Mouse (Mus musculus): ENCODE measurements around the gene Kbtbd7. TPM values are rescaled to one million over a fixed set of nuclear protein-coding genes. Genes with fewer than 3 reads are reported as not detected.

The Kbtbd7 gene
- polyA plus RNA-seq (2017; shearing (Covaris generic)) = 1.5 TPM

GRCm38 (mm10) chr14:79425979-79426729 lies at the start of gene Kbtbd7:
Kbtbd7 (plus strand) TSS chr14:79426511.

GRCm38 (mm10) chr14:79390265-79390926 lies 35.9 kb upstream of the Kbtbd7 start, which contains the start of gene Naa16:
Naa16 (minus strand) TSS chr14:79390778.

GRCm38 (mm10) chr14:79397321-79398122 lies 28.8 kb upstream of the Kbtbd7 start, which contains the start of gene Mtrf1:
Mtrf1 (plus strand) TSS chr14:79397772.

GRCm38 (mm10) chr14:79451681-79452590 lies 25.6 kb downstream of the Kbtbd7 start, which contains the start of gene Kbtbd6:
Kbtbd6 (plus strand) TSS chr14:79451835.

Other genes starting within 250 kb of the Kbtbd7 start
- gene Zfp957, start 179.1 kb upstream of the Kbtbd7 start, polyA plus RNA-seq (2017; shearing (Covaris generic)) = 0.48 TPM
- gene Rgcc, start 124.9 kb upstream of the Kbtbd7 start, polyA plus RNA-seq (2017; shearing (Covaris generic)) = 161 TPM
- 45.3 TPM for gene Naa16, start 35.7 kb upstream of the Kbtbd7 start, polyA plus RNA-seq (2017; shearing (Covaris generic))
- gene Mtrf1, start 28.7 kb upstream of the Kbtbd7 start, polyA plus RNA-seq (2017; shearing (Covaris generic)) = 2.8 TPM
- not detected for gene Kbtbd6, start 25.3 kb downstream of the Kbtbd7 start, polyA plus RNA-seq (2017; shearing (Covaris generic))
- gene Elf1, start 54.7 kb downstream of the Kbtbd7 start, polyA plus RNA-seq (2017; shearing (Covaris generic)) = 238 TPM
- 42.4 TPM for gene Wbp4, start 55.0 kb downstream of the Kbtbd7 start, polyA plus RNA-seq (2017; shearing (Covaris generic))
- 171 TPM for gene Sugt1, start 161.2 kb downstream of the Kbtbd7 start, polyA plus RNA-seq (2017; shearing (Covaris generic))
- gene Cnmd, start 235.7 kb downstream of the Kbtbd7 start, polyA plus RNA-seq (2017; shearing (Covaris generic)) = not detected